Mouse (Mus musculus): ENCODE results near the gene Dpp7. TPM values are rescaled to one million over a fixed set of nuclear protein-coding genes. Genes with fewer than 3 reads are reported as not detected.

Dpp7 gene
- polyA plus RNA-seq, 1 experiment from 2014 or later: 32.8 TPM

DNA sequence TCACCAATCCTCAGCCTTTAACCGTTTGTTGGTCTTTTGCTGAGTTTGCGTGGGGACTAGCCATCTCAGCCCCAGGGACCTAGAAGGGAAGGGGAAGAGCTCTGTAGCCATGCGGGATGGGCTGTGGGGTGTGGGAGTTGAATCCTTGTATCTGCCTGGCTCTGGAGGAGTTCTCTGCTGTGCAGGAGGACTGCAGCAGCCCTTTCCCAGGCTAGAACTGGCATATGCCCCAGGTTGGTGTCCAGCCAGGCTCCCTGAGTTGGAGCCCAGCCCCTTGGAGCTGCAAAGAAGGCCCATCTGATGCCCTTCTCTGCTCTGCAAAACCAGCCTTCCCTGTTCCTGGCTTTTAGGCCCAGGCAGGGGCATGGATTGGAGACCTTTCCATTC, 40.4 kb upstream of the Dpp7 start:
- no peak for ATAC-seq (ENCODE audit: low FRiP score, low TSS enrichment)
- 41% methylated on average over 3 of the region's 3 CpGs for WGBS
- peak overlapping the region; percentile 43 for H3K4me3 ChIP-seq (ENCODE audit: low read length)
- peaks cover 20% of the 10 kb centered on the region for H3K4me1 ChIP-seq (ENCODE audit: insufficient read depth, low read length)
- H3K27me3 ChIP-seq (ENCODE audit: insufficient read depth, low read length): peaks cover 56% of the 10 kb centered on the region
- H3K36me3 ChIP-seq (ENCODE audit: insufficient read depth, low read length): no peaks in the 10 kb centered on the region
- H3K4me2 ChIP-seq (replicated peaks; ENCODE audit: low read depth, low read length): peak overlapping the region; percentile 63
- no peaks in the 10 kb centered on the region for H3K9me3 ChIP-seq (ENCODE audit: low read length)
- no peak overlapping the region for H3K27ac ChIP-seq (ENCODE audit: low read length)
- peak overlapping the region; percentile 43 for H3K9ac ChIP-seq (replicated peaks; ENCODE audit: low read length)

DNA sequence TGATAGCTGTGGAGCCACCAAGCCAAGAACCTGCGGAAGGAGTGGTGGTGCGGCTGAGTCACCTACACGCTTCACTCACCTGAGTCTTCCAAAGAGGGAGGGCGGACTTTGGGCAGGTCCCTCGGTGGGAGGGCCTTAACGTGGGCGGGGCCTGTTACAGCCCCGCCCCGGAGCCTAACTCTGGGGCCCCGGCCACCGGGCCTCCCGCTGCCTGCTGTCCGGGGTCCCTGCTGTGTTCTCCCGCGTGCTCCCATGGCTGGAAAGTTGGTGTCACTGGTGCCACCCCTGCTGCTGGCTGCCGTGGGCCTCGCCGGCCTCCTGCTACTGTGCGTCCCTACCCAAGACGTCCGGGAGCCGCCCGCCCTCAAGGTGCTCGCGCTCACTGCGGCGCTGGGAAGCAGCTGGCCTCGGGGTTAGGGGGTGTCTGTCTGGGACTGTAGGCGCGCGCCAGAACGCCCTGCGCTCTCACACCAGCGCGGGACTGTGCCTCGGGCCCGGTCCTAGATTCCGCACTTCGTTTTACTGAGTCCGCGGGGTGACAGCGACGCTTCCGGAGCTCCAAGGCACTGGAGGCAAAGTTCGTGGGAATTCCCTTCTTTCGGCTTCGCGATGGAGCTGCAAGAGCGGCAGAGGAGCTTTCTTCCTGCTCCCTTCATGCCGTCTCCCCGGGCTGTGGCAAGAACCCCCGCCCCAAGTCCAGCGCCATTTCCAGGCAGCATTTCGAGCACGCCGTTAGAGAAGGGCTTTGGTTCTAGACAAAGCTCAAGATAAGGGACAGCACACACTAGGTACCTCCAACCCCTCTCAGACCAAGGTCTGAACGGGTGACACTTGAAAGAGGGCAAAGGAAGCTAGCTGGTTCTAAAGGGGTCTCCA, 39.8 kb upstream of the Dpp7 start, which contains the start of gene Entpd2:
Gene Entpd2 (plus strand): TSS at position 154 of the 876 bp plus-strand sequence.
- Histone ChIP-seq H3K27ac (ENCODE audit: low read length) (no peak within 1 kb of the TSS), H3K4me1 (ENCODE audit: insufficient read depth, low read length) (peaks cover 20% of the 10 kb centered on the region), H3K4me2 (replicated peaks; ENCODE audit: low read depth, low read length) (peak within 1 kb of the TSS; percentile 63), H3K9me3 (ENCODE audit: low read length) (no peaks in the 10 kb centered on the region), H3K36me3 (ENCODE audit: insufficient read depth, low read length) (no peaks in the 10 kb centered on the region), H3K27me3 (ENCODE audit: insufficient read depth, low read length) (peaks cover 51% of the 10 kb centered on the region), H3K9ac (replicated peaks; ENCODE audit: low read length) (peak within 1 kb of the TSS; percentile 43), H3K4me3 (ENCODE audit: low read length) (peak within 1 kb of the TSS; percentile 43)
- ATAC-seq (ENCODE audit: low FRiP score, low TSS enrichment): peak; percentile 66
- 1% methylated on average over 53 of the region's 57 CpGs for WGBS

DNA sequence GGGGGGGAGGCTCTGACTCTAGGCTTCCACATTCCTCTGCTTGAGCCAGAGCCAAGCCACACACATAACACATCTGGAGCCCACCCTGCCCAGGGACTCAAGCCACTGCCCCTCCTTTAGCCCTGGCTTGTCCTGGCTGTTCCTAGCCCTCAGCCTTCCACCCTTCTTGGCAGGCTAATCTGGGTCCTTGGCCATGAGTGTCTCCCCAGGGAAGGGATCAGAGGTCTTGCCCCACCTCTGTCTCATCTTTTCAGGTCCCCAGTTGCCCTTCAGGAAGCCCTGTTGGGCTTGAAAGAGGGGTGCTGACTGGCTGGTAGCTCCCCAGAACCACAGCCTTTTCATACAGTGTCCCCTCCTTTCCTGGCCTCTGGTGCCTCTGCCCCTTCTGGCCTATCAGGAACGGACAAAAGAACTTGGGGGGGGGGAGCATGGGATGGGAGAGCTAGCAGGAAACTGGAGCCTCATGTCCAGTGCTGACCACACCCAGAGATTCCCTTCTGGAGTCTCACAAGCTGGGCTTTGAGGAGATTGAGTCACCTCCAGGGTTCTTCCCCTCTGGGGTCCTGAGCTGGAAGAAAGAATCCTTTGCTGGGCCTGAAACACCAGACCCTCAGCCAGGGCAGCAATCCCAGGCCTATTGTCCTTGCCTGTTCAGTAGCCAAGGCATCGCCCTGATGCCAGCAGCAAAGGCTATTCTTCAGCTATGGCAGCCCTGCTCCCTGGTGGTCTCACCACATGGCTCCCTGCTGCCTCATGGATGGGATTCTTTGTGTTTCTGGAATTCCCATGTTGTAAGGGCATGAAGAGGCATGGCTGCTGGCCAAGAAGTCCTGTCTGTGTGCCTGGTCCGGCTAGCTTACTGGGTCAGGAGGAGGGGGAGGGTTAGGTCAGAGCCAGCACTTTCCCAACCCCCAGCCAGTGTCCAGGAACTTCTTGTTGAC, 38.4 kb upstream of the Dpp7 start:
- Histone ChIP-seq H3K27ac (ENCODE audit: low read length) (no peak overlapping the region), H3K9me3 (ENCODE audit: low read length) (no peaks in the 10 kb centered on the region), H3K4me2 (replicated peaks; ENCODE audit: low read depth, low read length) (no peak overlapping the region), H3K4me1 (ENCODE audit: insufficient read depth, low read length) (peaks cover 20% of the 10 kb centered on the region), H3K36me3 (ENCODE audit: insufficient read depth, low read length) (no peaks in the 10 kb centered on the region), H3K9ac (replicated peaks; ENCODE audit: low read length) (no peak overlapping the region), H3K27me3 (ENCODE audit: insufficient read depth, low read length) (peaks cover 38% of the 10 kb centered on the region), H3K4me3 (ENCODE audit: low read length) (no peak overlapping the region)
- ATAC-seq (ENCODE audit: low FRiP score, low TSS enrichment): no peak
- 43% methylated on average over 3 of the region's 3 CpGs for WGBS

GRCm38 (mm10) chr2:25391266-25391665, 35.1 kb upstream of the Dpp7 start:
- Histone ChIP-seq H3K9ac (replicated peaks; ENCODE audit: low read length) (no peak overlapping the region), H3K4me1 (ENCODE audit: insufficient read depth, low read length) (peaks cover 13% of the 10 kb centered on the region), H3K4me2 (replicated peaks; ENCODE audit: low read depth, low read length) (no peak overlapping the region), H3K9me3 (ENCODE audit: low read length) (no peaks in the 10 kb centered on the region), H3K27me3 (ENCODE audit: insufficient read depth, low read length) (peaks cover 10% of the 10 kb centered on the region; the same call in 1 of the 2 replicates), H3K36me3 (ENCODE audit: insufficient read depth, low read length) (no peaks in the 10 kb centered on the region), H3K4me3 (ENCODE audit: low read length) (no peak overlapping the region), H3K27ac (ENCODE audit: low read length) (no peak overlapping the region)
- ATAC-seq (ENCODE audit: low FRiP score, low TSS enrichment): no peak
- WGBS: 74% methylated on average over 5 of the region's 5 CpGs

DNA sequence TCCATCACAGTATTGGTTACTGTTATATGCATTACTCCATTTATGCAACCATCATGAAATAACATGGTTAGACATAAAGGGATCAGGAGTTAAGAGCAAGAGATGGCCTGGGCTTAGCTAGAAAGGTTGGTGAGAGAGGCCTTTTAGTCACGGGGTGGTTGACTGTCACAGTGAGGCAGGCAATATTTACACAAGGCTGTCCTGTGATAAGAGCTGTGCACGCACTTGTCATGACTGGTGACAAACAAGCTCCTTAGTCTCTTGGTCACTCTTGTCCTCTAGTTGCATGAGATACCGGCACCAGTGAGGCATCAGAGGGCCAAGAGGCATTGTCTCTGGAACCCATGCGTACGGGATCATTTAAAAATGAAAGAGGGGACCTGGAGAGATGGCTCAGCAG, 28.3 kb upstream of the Dpp7 start:
- WGBS: 75% methylated on average over 5 of the region's 5 CpGs
- Histone ChIP-seq H3K36me3 (ENCODE audit: insufficient read depth, low read length) (no peaks in the 10 kb centered on the region), H3K4me2 (replicated peaks; ENCODE audit: low read depth, low read length) (no peak overlapping the region), H3K4me1 (ENCODE audit: insufficient read depth, low read length) (no peaks in the 10 kb centered on the region), H3K9ac (replicated peaks; ENCODE audit: low read length) (no peak overlapping the region), H3K4me3 (ENCODE audit: low read length) (no peak overlapping the region), H3K9me3 (ENCODE audit: low read length) (no peaks in the 10 kb centered on the region), H3K27me3 (ENCODE audit: insufficient read depth, low read length) (no peaks in the 10 kb centered on the region), H3K27ac (ENCODE audit: low read length) (no peak overlapping the region)
- ATAC-seq (ENCODE audit: low FRiP score, low TSS enrichment): no peak

GRCm38 (mm10) chr2:25376589-25376988, 20.4 kb upstream of the Dpp7 start:
- ATAC-seq (ENCODE audit: low FRiP score, low TSS enrichment): no peak
- Histone ChIP-seq H3K4me3 (ENCODE audit: low read length) (no peak overlapping the region), H3K4me2 (replicated peaks; ENCODE audit: low read depth, low read length) (no peak overlapping the region), H3K9ac (replicated peaks; ENCODE audit: low read length) (no peak overlapping the region), H3K27me3 (ENCODE audit: insufficient read depth, low read length) (no peaks in the 10 kb centered on the region), H3K36me3 (ENCODE audit: insufficient read depth, low read length) (peaks cover 25% of the 10 kb centered on the region; the same call in 1 of the 2 replicates), H3K9me3 (ENCODE audit: low read length) (no peaks in the 10 kb centered on the region), H3K27ac (ENCODE audit: low read length) (no peak overlapping the region), H3K4me1 (ENCODE audit: insufficient read depth, low read length) (peaks cover 22% of the 10 kb centered on the region)
- 57% methylated on average over 4 of the region's 4 CpGs for WGBS

DNA sequence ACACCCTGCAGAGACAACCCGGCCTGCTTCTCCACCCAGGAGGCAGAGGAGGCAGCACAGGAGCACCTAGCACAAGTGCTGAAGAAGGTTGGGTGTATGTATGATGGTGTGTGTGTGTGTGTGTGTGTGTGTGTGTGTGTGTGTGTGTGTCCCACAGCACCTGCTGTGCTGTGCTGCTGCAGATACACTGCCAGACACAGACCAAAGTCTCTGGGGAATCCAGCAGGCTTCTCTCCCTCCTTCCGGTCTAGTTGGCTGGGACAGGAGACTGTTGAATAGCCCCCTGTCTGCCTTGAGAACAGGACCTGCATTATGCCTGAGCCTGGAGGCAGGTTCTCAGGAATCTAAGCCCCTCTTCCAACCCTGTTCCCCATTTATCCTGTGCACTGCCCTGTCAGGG, 17.3 kb upstream of the Dpp7 start:
- Histone ChIP-seq H3K4me3 (ENCODE audit: low read length) (peak overlapping the region; percentile 83), H3K9me3 (ENCODE audit: low read length) (no peaks in the 10 kb centered on the region), H3K4me1 (ENCODE audit: insufficient read depth, low read length) (peaks cover 24% of the 10 kb centered on the region), H3K27ac (ENCODE audit: low read length) (no peak overlapping the region), H3K9ac (replicated peaks; ENCODE audit: low read length) (peak overlapping the region; percentile 81), H3K36me3 (ENCODE audit: insufficient read depth, low read length) (peaks cover 21% of the 10 kb centered on the region; the same call in 1 of the 2 replicates), H3K4me2 (replicated peaks; ENCODE audit: low read depth, low read length) (peak overlapping the region; percentile 97), H3K27me3 (ENCODE audit: insufficient read depth, low read length) (no peaks in the 10 kb centered on the region)
- 34% methylated on average over 2 of the region's 2 CpGs for WGBS
- ATAC-seq (ENCODE audit: low FRiP score, low TSS enrichment): no peak

- Histone ChIP-seq H3K4me2 (replicated peaks; ENCODE audit: low read depth, low read length) (peak overlapping the region; percentile 97), H3K27me3 (ENCODE audit: insufficient read depth, low read length) (no peaks in the 10 kb centered on the region), H3K9ac (replicated peaks; ENCODE audit: low read length) (peak overlapping the region; percentile 81), H3K4me3 (ENCODE audit: low read length) (peak overlapping the region; percentile 83), H3K36me3 (ENCODE audit: insufficient read depth, low read length) (peaks cover 15% of the 10 kb centered on the region; the same call in 1 of the 2 replicates), H3K4me1 (ENCODE audit: insufficient read depth, low read length) (peaks cover 24% of the 10 kb centered on the region), H3K27ac (ENCODE audit: low read length) (no peak overlapping the region), H3K9me3 (ENCODE audit: low read length) (no peaks in the 10 kb centered on the region)
- no peak; the same call in 1 of the 2 replicates for ATAC-seq (ENCODE audit: low FRiP score, low TSS enrichment)
- 2% methylated on average over 42 of the region's 42 CpGs for WGBS
Observed at GRCm38 (mm10) chr2:25372644-25373391, 16.7 kb upstream of the Dpp7 start.

All from kidney, embryonic 16.5 days (tissue).